Mouse (Mus musculus) olfactory bulb, adult 2 months (tissue): ENCODE results near the gene Bcas3.

Experiments used
- CTCF ChIP-seq: fragments of 200-500 bp; IDR thresholded peaks from 2 replicates; pipeline ENCODE4 v1.5.1; 2012; ENCODE audit warnings: low read depth, mild to moderate bottlenecking, low read length, moderate library complexity; ENCODE audit not compliant: insufficient read depth
- POLR2A ChIP-seq: fragments of 200-500 bp; IDR thresholded peaks from 2 replicates; pipeline ENCODE4 v1.6.1; 2012; ENCODE audit warnings: mild to moderate bottlenecking, low read depth, low read length, moderate library complexity; ENCODE audit not compliant: insufficient read depth

DNA sequence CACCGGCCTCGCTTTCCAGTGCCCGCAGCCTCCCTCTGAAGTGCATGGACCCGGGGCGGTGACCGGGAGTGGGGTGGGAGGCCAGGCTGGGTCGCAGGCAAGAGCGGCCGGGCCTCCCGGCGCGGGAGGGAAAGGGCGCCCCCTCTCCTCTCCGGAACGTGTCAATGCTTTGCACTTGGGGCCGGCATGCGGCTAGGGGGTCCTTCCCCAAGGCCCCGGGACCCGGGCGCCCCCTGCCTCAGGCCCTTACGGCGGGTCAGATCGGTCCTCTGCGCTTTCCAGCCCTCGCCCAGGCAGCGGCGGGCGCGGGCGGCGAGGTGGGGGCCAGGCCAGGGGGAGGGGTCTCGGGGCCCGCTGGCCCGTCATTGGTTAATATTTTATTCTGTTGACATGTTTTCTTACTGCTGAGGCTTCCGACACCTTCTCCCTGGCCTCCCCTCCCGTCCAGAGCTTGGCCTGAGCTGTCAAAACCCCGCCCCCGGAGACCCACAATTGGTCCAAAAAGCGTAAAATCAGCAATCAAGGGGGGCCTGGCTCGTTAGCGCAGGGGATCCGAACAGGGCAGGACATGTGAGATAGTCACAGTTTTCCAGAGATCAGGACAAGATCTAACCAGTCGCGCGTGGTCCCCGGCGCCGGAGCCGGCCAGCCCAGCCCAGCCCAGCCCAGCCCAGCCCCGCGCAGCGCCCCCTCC lies 479.4 kb downstream of the Bcas3 start, which contains the start of gene Tbx2:
- TF ChIP-seq CTCF (no peak), POLR2A (no peak)
